In genomic region chr1:135813071-135813470, GRCm38 (mm10) we compare ENCODE assay signal across 20 mouse cellular contexts. TPM values are rescaled to one million over a fixed set of nuclear protein-coding genes. Genes with fewer than 3 reads are reported as not detected.
DNase-seq lines count a peak whose midpoint lies in the region; ATAC-seq and TF ChIP-seq lines count a peak whose summit lies in the region.
"Had no signal": no experiment of that assay in that cellular context is flagged by ENCODE, and none has a peak within 500 bp of the region (broad histone marks: within the 10 kb centered on the region; RNA-seq: fewer than 3 reads in every experiment).

No protein-coding gene starts in this region.

- no peak overlapping the region for H3K4me3 ChIP-seq in heart, embryonic 15.5 days
- H3K4me3 ChIP-seq in intestine, postnatal 0 days (ENCODE audit: low read depth, low read length), result no peak overlapping the region
- no peak overlapping the region for H3K4me3 ChIP-seq in stomach, embryonic 15.5 days (replicated peaks)
- H3K4me3 ChIP-seq: embryonic facial prominence, embryonic 12.5 days; layer of hippocampus, adult 2 months; limb, embryonic 13.5 days; neural tube, embryonic 13.5 days had no signal

- H3K4me2 ChIP-seq in heart, embryonic 15.5 days, result peak overlapping the region; percentile 2; the same call in 1 of the 2 replicates
- H3K4me2 ChIP-seq in intestine, postnatal 0 days (replicated peaks; ENCODE audit: low read depth), result peak overlapping the region; percentile 39
- H3K4me2 ChIP-seq in stomach, embryonic 15.5 days, result 0 out of 2 replicates have a peak overlapping the region, but pooled peaks have one; percentile 3
- H3K4me2 ChIP-seq: embryonic facial prominence, embryonic 12.5 days; hindbrain, embryonic 14.5 days; limb, embryonic 13.5 days; neural tube, embryonic 13.5 days had no signal

- 0 out of 2 replicates have a peak, but pooled peaks have one; percentile 16 for ATAC-seq in heart, embryonic 15.5 days (replicated peaks; ENCODE audit: insufficient number of reproducible peaks, insufficient read depth, low FRiP score, low read depth)
- peak; percentile 90 for ATAC-seq in intestine, postnatal 0 days
- ATAC-seq in stomach, embryonic 15.5 days (ENCODE audit: insufficient read depth, low FRiP score, low read depth), result peak; percentile 28; the same call in 1 of the 2 replicates

- peaks cover 48% of the 10 kb centered on the region for H3K4me1 ChIP-seq in heart, embryonic 15.5 days (replicated peaks)
- peaks cover 30% of the 10 kb centered on the region; the same call in 1 of the 2 replicates for H3K4me1 ChIP-seq in intestine, postnatal 0 days (replicated peaks; ENCODE audit: control insufficient read depth, insufficient read depth, low read length)
- peaks cover 16% of the 10 kb centered on the region; the same call in 1 of the 2 replicates for H3K4me1 ChIP-seq in stomach, embryonic 15.5 days
- H3K4me1 ChIP-seq: embryonic facial prominence, embryonic 12.5 days; limb, embryonic 13.5 days had no signal

- 0 out of 2 replicates have a peak, but pooled peaks cover 2% of the 10 kb centered on the region for H3K27me3 ChIP-seq in heart, embryonic 15.5 days
- H3K27me3 ChIP-seq in intestine, postnatal 0 days (replicated peaks; ENCODE audit: control insufficient read depth, insufficient read depth, low read length), result no peaks in the 10 kb centered on the region
- peaks cover 14% of the 10 kb centered on the region; the same call in 1 of the 2 replicates for H3K27me3 ChIP-seq in stomach, embryonic 15.5 days (replicated peaks)

- 49% methylated on average over 4 of the region's 4 CpGs for WGBS in heart, embryonic 15.5 days
- 34% methylated on average over 4 of the region's 4 CpGs for WGBS in intestine, postnatal 0 days
- 68% methylated on average over 4 of the region's 4 CpGs for WGBS in stomach, embryonic 15.5 days

- intact Hi-C loops in heart, postnatal 10 days (cut with DNase I), result loop anchor here (5.0 kb wide), 1 partner anchor 129 kb away; no protein-coding TSS in a partner anchor

- no peak for TF ChIP-seq CTCF in intestine, postnatal 0 days (IDR thresholded peaks at IDR 0.05; ENCODE audit: low read depth)

- H3K27ac ChIP-seq in heart, embryonic 15.5 days, result peak overlapping the region; percentile 85
- H3K27ac ChIP-seq in intestine, postnatal 0 days (ENCODE audit: low read depth, low read length), result peak overlapping the region; percentile 89
- H3K27ac ChIP-seq in stomach, embryonic 15.5 days, result peak overlapping the region; percentile 86
- H3K27ac ChIP-seq: embryonic facial prominence, embryonic 12.5 days; hindbrain, embryonic 14.5 days; layer of hippocampus, adult 2 months; limb, embryonic 13.5 days; neural tube, embryonic 13.5 days had no signal

- H3K9me3 ChIP-seq in heart, embryonic 15.5 days (replicated peaks), result no peaks in the 10 kb centered on the region
- H3K9me3 ChIP-seq in intestine, postnatal 0 days (ENCODE audit: control insufficient read depth), result no peaks in the 10 kb centered on the region
- no peaks in the 10 kb centered on the region for H3K9me3 ChIP-seq in stomach, embryonic 15.5 days
- H3K9me3 ChIP-seq: embryonic facial prominence, embryonic 12.5 days; limb, embryonic 13.5 days; neural tube, embryonic 13.5 days had no signal

- no peak for DNase-seq in heart, postnatal 10 days
- peak; percentile 49 for DNase-seq in kidney, adult 9 months
- no peak for DNase-seq in kidney, postnatal 10 days
- DNase-seq in left cerebral cortex, adult 18-20 months (ENCODE audit: low spot score in 2 of 2), result no peak
- DNase-seq in embryo, embryonic 10.5 days (ENCODE audit: low spot score), result no peak
- DNase-seq: adrenal gland, postnatal 25 days; cerebellum, postnatal 25 days; gastrocnemius, postnatal 36 days; lung, postnatal 14 days; right cerebral cortex, postnatal 4 days had no signal

- peaks cover 30% of the 10 kb centered on the region for H3K36me3 ChIP-seq in heart, embryonic 15.5 days
- no peaks in the 10 kb centered on the region for H3K36me3 ChIP-seq in intestine, postnatal 0 days (ENCODE audit: control insufficient read depth, insufficient read depth)
- no peaks in the 10 kb centered on the region for H3K36me3 ChIP-seq in stomach, embryonic 15.5 days
- H3K36me3 ChIP-seq: embryonic facial prominence, embryonic 12.5 days; limb, embryonic 13.5 days; neural tube, embryonic 13.5 days had no signal

- no peak overlapping the region for H3K9ac ChIP-seq in heart, embryonic 15.5 days
- H3K9ac ChIP-seq in intestine, postnatal 0 days (ENCODE audit: low read depth, low read length), result no peak overlapping the region
- H3K9ac ChIP-seq in stomach, embryonic 15.5 days, result no peak overlapping the region
- H3K9ac ChIP-seq: embryonic facial prominence, embryonic 12.5 days; hindbrain, embryonic 14.5 days; limb, embryonic 13.5 days; neural tube, embryonic 13.5 days had no signal

RNA-seq across cellular contexts. Expression of gene Lad1, which starts 5.3 kb away (rescaled TPM):
- 3.2 and 5.8 TPM in 2 replicates for polyA plus RNA-seq in heart, embryonic 15.5 days (2015; fragmentation: Nextera tagmentation; extraction: Ambion mirVana)
- total RNA-seq in heart, postnatal 10 days (2021), result 10 to 100 TPM in 1 of 2 experiments, 1 to 10 TPM in 1; 9.4 to 10.8 TPM
- polyA plus RNA-seq in intestine, postnatal 0 days (2015; fragmentation: Nextera tagmentation; extraction: Ambion mirVana), result 208 and 224 TPM in 2 replicates
- polyA plus RNA-seq in stomach, embryonic 15.5 days (2015; fragmentation: Nextera tagmentation; extraction: Ambion mirVana), result 95.0 and 97.1 TPM in 2 replicates
- total RNA-seq in left cerebral cortex, adult 18-20 months (2021), result 1 to 10 TPM in 1 of 2 experiments, under 1 TPM in 1; 0.96 to 1.3 TPM
- total RNA-seq: adrenal gland, postnatal 25 days; gastrocnemius, postnatal 36 days; megakaryocyte-erythroid progenitor cell, adult 5-6 weeks had no signal

RNA-seq across cellular contexts. Expression of gene Tnnt2, which starts 23.1 kb away (rescaled TPM):
- 7,410 and 9,283 TPM in 2 replicates for polyA plus RNA-seq in heart, embryonic 15.5 days (2015; fragmentation: Nextera tagmentation; extraction: Ambion mirVana)
- 1,000 to 10,000 TPM; 7,447 to 7,490 TPM for total RNA-seq in heart, postnatal 10 days (2021)
- polyA plus RNA-seq in intestine, postnatal 0 days (2015; fragmentation: Nextera tagmentation; extraction: Ambion mirVana), result 56.8 and 73.9 TPM in 2 replicates
- polyA plus RNA-seq in stomach, embryonic 15.5 days (2015; fragmentation: Nextera tagmentation; extraction: Ambion mirVana), result 18.7 and 25.8 TPM in 2 replicates
- total RNA-seq in left cerebral cortex, adult 18-20 months (2021), result 10 to 100 TPM; 13.0 to 13.2 TPM
- total RNA-seq: megakaryocyte-erythroid progenitor cell, adult 5-6 weeks had no signal

RNA-seq across cellular contexts. Expression of gene Tnni1, which starts 33.8 kb away (rescaled TPM):
- polyA plus RNA-seq in heart, embryonic 15.5 days (2015; fragmentation: Nextera tagmentation; extraction: Ambion mirVana), result 3,693 and 4,133 TPM in 2 replicates
- 100 to 1,000 TPM; 610 to 792 TPM for total RNA-seq in heart, postnatal 10 days (2021)
- 3.1 and 4.1 TPM in 2 replicates for polyA plus RNA-seq in intestine, postnatal 0 days (2015; fragmentation: Nextera tagmentation; extraction: Ambion mirVana)
- 8.8 and 15.3 TPM in 2 replicates for polyA plus RNA-seq in stomach, embryonic 15.5 days (2015; fragmentation: Nextera tagmentation; extraction: Ambion mirVana)
- total RNA-seq in left cerebral cortex, adult 18-20 months (2021), result 1 to 10 TPM; 1.5 to 1.7 TPM
- total RNA-seq: adrenal gland, postnatal 25 days; midbrain, postnatal 0 days had no signal

RNA-seq across cellular contexts. Expression of gene Phlda3, which starts 47.2 kb away (rescaled TPM):
- polyA plus RNA-seq in heart, embryonic 15.5 days (2015; fragmentation: Nextera tagmentation; extraction: Ambion mirVana), result 70.5 and 85.0 TPM in 2 replicates
- total RNA-seq in heart, postnatal 10 days (2021), result 10 to 100 TPM; 35.4 to 36.7 TPM
- polyA plus RNA-seq in intestine, postnatal 0 days (2015; fragmentation: Nextera tagmentation; extraction: Ambion mirVana), result 22.0 and 22.5 TPM in 2 replicates
- 79.8 and 95.3 TPM in 2 replicates for polyA plus RNA-seq in stomach, embryonic 15.5 days (2015; fragmentation: Nextera tagmentation; extraction: Ambion mirVana)
- 10 to 100 TPM; 19.7 to 21.4 TPM for total RNA-seq in left cerebral cortex, adult 18-20 months (2021)

Comparison
In these comparisons a context has a peak if more than half of its experiments do, and no peak if none do; other contexts are left out.
1. ATAC-seq: peak in every context shown above with its lines; median percentile 90 in intestine, postnatal 0 days; 28 in stomach, embryonic 15.5 days; 16 in heart, embryonic 15.5 days.
2. RNA of gene Lad1, which starts 5.3 kb away (polyA plus RNA-seq): 208 to 224 TPM in intestine, postnatal 0 days and 95.0 to 97.1 TPM in stomach, embryonic 15.5 days; 3.2 to 5.8 TPM in heart, embryonic 15.5 days; every median in the first group is over 10 times any median in the second.
3. RNA of gene Tnnt2, which starts 23.1 kb away (polyA plus RNA-seq): 7,410 to 9,283 TPM in heart, embryonic 15.5 days; 56.8 to 73.9 TPM in intestine, postnatal 0 days and 18.7 to 25.8 TPM in stomach, embryonic 15.5 days; every median in the first group is over 10 times any median in the second.
4. RNA of gene Tnni1, which starts 33.8 kb away (polyA plus RNA-seq): 3,693 to 4,133 TPM in heart, embryonic 15.5 days; 8.8 to 15.3 TPM in stomach, embryonic 15.5 days and 3.1 to 4.1 TPM in intestine, postnatal 0 days; every median in the first group is over 100 times any median in the second.
5. Peak in every context shown above with its lines, with median percentiles within 50 percentile points of each other: H3K27ac ChIP-seq and H3K4me2 ChIP-seq.